Mouse (Mus musculus) embryonic facial prominence, embryonic 12.5 days (tissue): ENCODE results near the gene Sstr3. TPM values are rescaled to one million over a fixed set of nuclear protein-coding genes. Genes with fewer than 3 reads are reported as not detected.

Source experiments
- ATAC-seq: fragments of 200-750 bp; cut with Nextera tagmentation; 2 replicates; pipeline ENCODE4 v1.8.0; 2017; ENCODE audit not compliant: insufficient number of reproducible peaks, insufficient read depth, low FRiP score, low TSS enrichment
- H3K27ac ChIP-seq: fragments of 300-500 bp; sonication (generic); 2 replicates; pipeline ENCODE4 v1.5.1; 2016; ENCODE audit warnings: mild to moderate bottlenecking
- H3K27me3 ChIP-seq: fragments of 300-500 bp; sonication (generic); 2 replicates; pipeline ENCODE4 v1.6.1; 2016; ENCODE audit warnings: mild to moderate bottlenecking, moderate library complexity
- H3K36me3 ChIP-seq: fragments of 300-500 bp; sonication (generic); 2 replicates; pipeline ENCODE4 v1.6.1; 2016; ENCODE audit warnings: mild to moderate bottlenecking
- H3K4me1 ChIP-seq: fragments of 300-500 bp; sonication (generic); 2 replicates; pipeline ENCODE4 v1.6.1; 2016
- H3K4me2 ChIP-seq: fragments of 300-500 bp; sonication (generic); replicated peaks from 2 replicates; pipeline ENCODE4 v1.6.1; 2016; ENCODE audit warnings: mild to moderate bottlenecking, moderate library complexity
- H3K4me3 ChIP-seq: fragments of 300-500 bp; sonication (generic); 2 replicates; pipeline ENCODE4 v1.5.1; 2016; ENCODE audit warnings: mild to moderate bottlenecking
- H3K9ac ChIP-seq: fragments of 300-500 bp; sonication (generic); 2 replicates; pipeline ENCODE4 v1.6.1; 2016; ENCODE audit warnings: mild to moderate bottlenecking, moderate library complexity
- H3K9me3 ChIP-seq: fragments of 300-500 bp; sonication (generic); 2 replicates; pipeline ENCODE4 v1.6.1; 2016; ENCODE audit warnings: mild to moderate bottlenecking, moderate library complexity
- WGBS: fragments of 180-500 bp; shearing (Covaris S2); methylation state at CpG from one replicate; pipeline ENCODE4 v1.1.7; 2016; 5-methylcytosine and 5-hydroxymethylcytosine counted together
- polyA plus RNA-seq: library from polyadenylated mRNA; unstranded; fragments of >200 nt; fragmentation: Nextera tagmentation; extraction: Ambion mirVana; gene quantifications from 2 replicates; pipeline ENCODE4 v1.2.1, GENCODE M21; 2016

Sstr3 gene
- polyA plus RNA-seq, 1 experiment from 2014 or later = not detected

- Histone ChIP-seq H3K27ac (peak overlapping the region; percentile 86), H3K4me3 (peak overlapping the region; percentile 37), H3K36me3 (no peaks in the 10 kb centered on the region), H3K9ac (peak overlapping the region; percentile 64), H3K4me2 (peak overlapping the region; percentile 63), H3K27me3 (no peaks in the 10 kb centered on the region), H3K4me1 (peaks cover 35% of the 10 kb centered on the region), H3K9me3 (no peaks in the 10 kb centered on the region)
- WGBS = 42% methylated on average over 11 of the region's 11 CpGs
- no peak for ATAC-seq
These were observed 15.6 kb downstream of the Sstr3 start for GRCm38 (mm10) chr15:78528726-78529411.

GRCm38 (mm10) chr15:78527973-78528372 is 16.5 kb downstream of the Sstr3 start:
- Histone ChIP-seq H3K27me3 (no peaks in the 10 kb centered on the region), H3K4me3 (no peak overlapping the region), H3K27ac (no peak overlapping the region), H3K9ac (no peak overlapping the region), H3K4me2 (no peak overlapping the region), H3K4me1 (peaks cover 35% of the 10 kb centered on the region), H3K9me3 (no peaks in the 10 kb centered on the region), H3K36me3 (no peaks in the 10 kb centered on the region)
- no peak for ATAC-seq
- WGBS = 74% methylated on average over 7 of the region's 7 CpGs

GRCm38 (mm10) chr15:78524163-78524562 is 20.3 kb downstream of the Sstr3 start:
- Histone ChIP-seq H3K4me3 (no peak overlapping the region), H3K27ac (no peak overlapping the region), H3K36me3 (no peaks in the 10 kb centered on the region), H3K9me3 (no peaks in the 10 kb centered on the region), H3K27me3 (no peaks in the 10 kb centered on the region), H3K4me2 (no peak overlapping the region), H3K9ac (no peak overlapping the region), H3K4me1 (peaks cover 13% of the 10 kb centered on the region)
- ATAC-seq = no peak
- 92% methylated on average over 5 of the region's 5 CpGs for WGBS

GRCm38 (mm10) chr15:78521892-78522291 is 22.6 kb downstream of the Sstr3 start:
- H3K36me3 ChIP-seq = no peaks in the 10 kb centered on the region
- WGBS = 79% methylated on average over 6 of the region's 6 CpGs
- H3K4me3 ChIP-seq = no peak overlapping the region
- H3K4me1 ChIP-seq = peaks cover 8% of the 10 kb centered on the region; the same call in 1 of the 2 replicates
- no peaks in the 10 kb centered on the region for H3K9me3 ChIP-seq
- H3K4me2 ChIP-seq = no peak overlapping the region
- H3K27ac ChIP-seq = no peak overlapping the region
- no peak overlapping the region for H3K9ac ChIP-seq
- H3K27me3 ChIP-seq = no peaks in the 10 kb centered on the region
- ATAC-seq = no peak

GRCm38 (mm10) chr15:78521331-78521730 is 23.2 kb downstream of the Sstr3 start:
- 62% methylated on average over 8 of the region's 8 CpGs for WGBS
- H3K4me1 ChIP-seq = peaks cover 14% of the 10 kb centered on the region

DNA sequence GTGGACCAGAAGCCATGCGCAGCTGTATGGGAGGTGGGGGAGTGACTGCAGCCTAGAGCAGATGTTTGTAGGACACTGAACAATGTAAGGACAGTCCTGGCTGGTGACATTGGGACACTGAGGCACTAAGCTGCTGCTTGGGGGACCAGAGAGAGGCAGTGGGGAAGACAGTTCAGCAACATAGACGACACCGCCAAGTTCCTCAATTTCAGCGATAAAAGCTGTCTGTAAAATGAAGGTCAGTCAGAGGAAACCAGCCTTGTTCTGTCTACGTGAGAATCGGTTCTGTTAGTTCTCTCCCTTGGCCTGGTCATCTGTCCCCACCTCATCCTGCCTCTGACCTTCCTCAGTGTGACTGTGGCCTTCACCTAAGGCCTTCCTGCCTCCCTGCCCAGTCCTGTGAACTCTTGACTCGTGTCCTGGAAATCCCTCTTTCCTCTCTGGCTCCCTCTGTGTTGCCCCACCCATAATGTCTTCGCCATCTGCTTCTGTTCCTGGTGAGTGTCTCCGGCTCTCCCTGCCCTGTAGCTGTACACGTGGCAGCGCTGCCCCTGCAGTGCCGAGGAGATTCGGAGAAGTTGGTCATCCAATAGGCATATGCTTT is 24.3 kb downstream of the Sstr3 start:
- no peak for ATAC-seq
- no peaks in the 10 kb centered on the region for H3K9me3 ChIP-seq
- no peaks in the 10 kb centered on the region for H3K27me3 ChIP-seq
- H3K9ac ChIP-seq = no peak overlapping the region
- no peak overlapping the region for H3K4me3 ChIP-seq
- no peak overlapping the region for H3K4me2 ChIP-seq
- H3K27ac ChIP-seq = no peak overlapping the region
- WGBS = 69% methylated on average over 13 of the region's 13 CpGs
- peaks cover 22% of the 10 kb centered on the region for H3K4me1 ChIP-seq
- no peaks in the 10 kb centered on the region for H3K36me3 ChIP-seq

More at GRCm38 (mm10) chr15:78521331-78521730, 23.2 kb downstream of the Sstr3 start:
- H3K36me3 ChIP-seq = no peaks in the 10 kb centered on the region
- H3K9ac ChIP-seq = no peak overlapping the region
- no peak for ATAC-seq
- H3K4me2 ChIP-seq = no peak overlapping the region
- no peak overlapping the region for H3K27ac ChIP-seq
- H3K9me3 ChIP-seq = no peaks in the 10 kb centered on the region
- H3K27me3 ChIP-seq = no peaks in the 10 kb centered on the region
- H3K4me3 ChIP-seq = no peak overlapping the region

DNA sequence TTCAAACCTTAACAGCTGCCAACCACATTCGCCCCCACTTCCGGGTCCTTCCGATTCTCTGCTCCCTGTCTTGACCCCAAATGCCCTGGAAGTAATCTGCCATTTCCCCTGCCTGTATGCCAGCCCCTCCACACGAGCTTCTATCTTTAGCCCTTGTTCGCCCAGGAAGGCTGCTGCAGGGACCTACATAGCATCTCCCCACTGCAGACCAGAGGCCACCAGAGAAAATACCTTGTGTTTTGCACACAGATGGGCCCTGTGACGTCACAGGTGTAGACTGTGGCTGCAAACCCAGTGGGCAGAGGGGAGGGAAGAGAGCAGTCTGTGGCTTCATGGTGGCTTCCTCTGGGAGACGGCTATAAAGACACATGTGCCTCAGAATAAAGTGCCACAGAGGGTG is 26.3 kb downstream of the Sstr3 start:
- Histone ChIP-seq H3K4me2 (no peak overlapping the region), H3K4me1 (peaks cover 28% of the 10 kb centered on the region), H3K9me3 (no peaks in the 10 kb centered on the region), H3K27ac (no peak overlapping the region), H3K9ac (no peak overlapping the region), H3K27me3 (no peaks in the 10 kb centered on the region), H3K36me3 (no peaks in the 10 kb centered on the region), H3K4me3 (no peak overlapping the region)
- WGBS = 55% methylated on average over 7 of the region's 7 CpGs
- no peak for ATAC-seq

GRCm38 (mm10) chr15:78515759-78516158 is 28.7 kb downstream of the Sstr3 start:
- H3K9ac ChIP-seq = no peak overlapping the region
- no peaks in the 10 kb centered on the region for H3K36me3 ChIP-seq
- no peaks in the 10 kb centered on the region for H3K9me3 ChIP-seq
- WGBS = 51% methylated on average over 6 of the region's 6 CpGs
- peaks cover 28% of the 10 kb centered on the region for H3K4me1 ChIP-seq
- ATAC-seq = no peak
- H3K27me3 ChIP-seq = no peaks in the 10 kb centered on the region
- H3K27ac ChIP-seq = peak overlapping the region; percentile 33
- no peak overlapping the region for H3K4me3 ChIP-seq
- H3K4me2 ChIP-seq = no peak overlapping the region

GRCm38 (mm10) chr15:78514393-78515146 is 29.9 kb downstream of the Sstr3 start:
- H3K9ac ChIP-seq = peak overlapping the region; percentile 25; the same call in 1 of the 2 replicates
- 0 out of 2 replicates have a peak, but pooled peaks have one; percentile 16 for ATAC-seq
- no peak overlapping the region for H3K4me2 ChIP-seq
- H3K4me3 ChIP-seq = no peak overlapping the region
- H3K27me3 ChIP-seq = no peaks in the 10 kb centered on the region
- H3K9me3 ChIP-seq = no peaks in the 10 kb centered on the region
- H3K4me1 ChIP-seq = peaks cover 31% of the 10 kb centered on the region
- no peaks in the 10 kb centered on the region for H3K36me3 ChIP-seq
- 26% methylated on average over 7 of the region's 7 CpGs for whole genome bisulfite sequencing
- peak overlapping the region; percentile 33 for H3K27ac ChIP-seq

DNA sequence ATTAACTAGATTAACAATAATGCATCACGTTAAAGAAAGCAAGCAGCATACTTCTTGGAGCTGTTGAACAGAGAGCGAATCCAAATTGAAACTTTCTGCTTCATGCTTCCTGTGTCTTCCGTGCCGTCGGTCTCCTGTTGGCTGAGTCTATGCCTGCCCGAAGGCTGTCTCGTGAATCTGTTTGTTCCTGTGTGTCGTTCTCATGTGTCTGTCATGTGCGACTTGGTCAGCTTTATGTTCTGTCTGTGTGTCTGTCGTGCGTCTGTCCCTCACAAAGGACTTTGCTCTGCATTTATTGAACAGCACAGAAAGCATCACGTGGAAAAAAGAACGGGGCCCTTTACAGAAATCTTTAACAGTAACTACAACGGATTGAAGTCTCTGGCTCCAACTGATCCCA is 31.5 kb downstream of the Sstr3 start:
- Histone ChIP-seq H3K9me3 (no peaks in the 10 kb centered on the region), H3K36me3 (no peaks in the 10 kb centered on the region), H3K27me3 (no peaks in the 10 kb centered on the region), H3K4me2 (no peak overlapping the region), H3K4me3 (no peak overlapping the region), H3K27ac (no peak overlapping the region), H3K9ac (no peak overlapping the region), H3K4me1 (peaks cover 31% of the 10 kb centered on the region)
- no peak for ATAC-seq
- WGBS = 85% methylated on average over 14 of the region's 14 CpGs

- no peaks in the 10 kb centered on the region for H3K9me3 ChIP-seq
- no peaks in the 10 kb centered on the region for H3K27me3 ChIP-seq
- ATAC-seq = no peak
- no peak overlapping the region for H3K4me2 ChIP-seq
- H3K4me1 ChIP-seq = peaks cover 30% of the 10 kb centered on the region
- H3K9ac ChIP-seq = no peak overlapping the region
- no peak overlapping the region for H3K27ac ChIP-seq
- H3K36me3 ChIP-seq = no peaks in the 10 kb centered on the region
- WGBS = 75% methylated on average over 7 of the region's 7 CpGs
- H3K4me3 ChIP-seq = no peak overlapping the region
These were observed 32.5 kb downstream of the Sstr3 start for GRCm38 (mm10) chr15:78511951-78512350.

GRCm38 (mm10) chr15:78510736-78511135 is 33.7 kb downstream of the Sstr3 start:
- H3K36me3 ChIP-seq = no peaks in the 10 kb centered on the region
- peaks cover 18% of the 10 kb centered on the region; the same call in 1 of the 2 replicates for H3K4me1 ChIP-seq
- H3K27me3 ChIP-seq = no peaks in the 10 kb centered on the region
- H3K4me2 ChIP-seq = no peak overlapping the region
- no peak overlapping the region for H3K4me3 ChIP-seq
- 88% methylated on average over 6 of the region's 6 CpGs for WGBS
- ATAC-seq = no peak
- H3K9me3 ChIP-seq = no peaks in the 10 kb centered on the region
- no peak overlapping the region for H3K27ac ChIP-seq
- H3K9ac ChIP-seq = no peak overlapping the region
